Mouse (Mus musculus) frontal cortex, postnatal 10 days (tissue): ENCODE measurements around the gene Ascl3.

Source experiments
- DNase-seq, 2 experiments: peaks; one replicate each; pipeline ENCODE4 v3.0.0; 2022; ENCODE audit warnings: low spot score in 2 of 2, mixed read lengths in 1 of 2

Gene Ascl3

GRCm38 (mm10) chr7:109710069-109710468 is 21.5 kb downstream of the Ascl3 start:
- DNase-seq = no peak

- no peak for DNase-seq
These were observed 22.6 kb downstream of the Ascl3 start for GRCm38 (mm10) chr7:109708961-109709382.

GRCm38 (mm10) chr7:109707023-109707785 is 24.3 kb downstream of the Ascl3 start:
- DNase-seq = peak in 1 of 2 experiments; percentile 28

- DNase-seq = no peak
These were observed 27.1 kb downstream of the Ascl3 start for GRCm38 (mm10) chr7:109704461-109704860.

GRCm38 (mm10) chr7:109704016-109704377 is 27.5 kb downstream of the Ascl3 start:
- DNase-seq = no peak

GRCm38 (mm10) chr7:109703190-109704015 is 28.1 kb downstream of the Ascl3 start, which contains the start of the genes St5 and Akip1:
St5 (minus strand) TSS chr7:109703605.
Akip1 (plus strand) TSS chr7:109703690.
- DNase-seq = peak; percentile 90 to 93

- DNase-seq = no peak
These were observed 28.8 kb downstream of the Ascl3 start for GRCm38 (mm10) chr7:109702721-109703120.

GRCm38 (mm10) chr7:109700213-109700612 is 31.3 kb downstream of the Ascl3 start:
- DNase-seq = no peak

- DNase-seq = no peak
These were observed 36.2 kb downstream of the Ascl3 start for GRCm38 (mm10) chr7:109695339-109695726.

- no peak for DNase-seq
These were observed 36.8 kb downstream of the Ascl3 start for GRCm38 (mm10) chr7:109694576-109695338.

GRCm38 (mm10) chr7:109690961-109691360 is 40.6 kb downstream of the Ascl3 start:
- DNase-seq = no peak

- no peak for DNase-seq
These were observed 41.4 kb downstream of the Ascl3 start for GRCm38 (mm10) chr7:109690101-109690500.

- no peak for DNase-seq
These were observed 44.9 kb downstream of the Ascl3 start for GRCm38 (mm10) chr7:109686585-109687128.

GRCm38 (mm10) chr7:109680879-109681278 is 50.6 kb downstream of the Ascl3 start:
- DNase-seq = no peak

GRCm38 (mm10) chr7:109680284-109680683 is 51.2 kb downstream of the Ascl3 start:
- DNase-seq = no peak
